Comparison of ENCODE assay signal across 21 mouse cellular contexts in the genomic region with DNA sequence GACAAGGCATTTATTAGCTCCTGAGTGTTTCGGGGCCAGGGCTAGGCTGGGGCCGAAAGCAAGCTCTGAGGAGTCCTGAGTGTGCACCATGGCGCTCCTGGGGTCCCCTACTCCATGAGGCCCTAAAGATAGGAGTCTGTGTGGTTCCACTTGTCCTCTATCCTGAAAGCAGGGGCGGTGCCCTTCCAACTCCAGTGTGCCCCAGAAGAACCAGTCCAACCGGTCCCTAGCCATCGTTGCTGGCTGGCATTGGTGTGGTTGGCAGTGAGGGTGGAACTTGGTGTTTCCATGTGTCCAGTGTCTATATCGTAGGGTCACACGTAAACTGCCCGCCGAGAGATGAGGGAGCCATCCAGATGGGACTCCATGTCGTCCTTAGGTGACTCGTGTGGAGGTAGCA. TPM values are rescaled to one million over a fixed set of nuclear protein-coding genes. Genes with fewer than 3 reads are reported as not detected.
DNase-seq lines count a peak whose midpoint lies in the region; ATAC-seq and TF ChIP-seq lines count a peak whose summit lies in the region.
"Had no signal": no experiment of that assay in that cellular context is flagged by ENCODE, and none has a peak within 500 bp of the region (broad histone marks: within the 10 kb centered on the region; RNA-seq: fewer than 3 reads in every experiment).

No protein-coding gene starts in this region.

- H3K4me3 ChIP-seq in heart, embryonic 13.5 days: no peak overlapping the region
- H3K4me3 ChIP-seq in brown adipose tissue, adult 24 weeks (ENCODE audit: insufficient read depth, low read depth, low read length): no peak overlapping the region
- H3K4me3 ChIP-seq in left cerebral cortex, adult 2 months: no peak overlapping the region
- H3K4me3 ChIP-seq: layer of hippocampus, adult 2 months; limb, embryonic 12.5 days; liver, embryonic 13.5 days; midbrain, embryonic 12.5 days; neural tube, embryonic 13.5 days had no signal

- no peak overlapping the region for H3K9ac ChIP-seq in heart, embryonic 13.5 days
- H3K9ac ChIP-seq: limb, embryonic 12.5 days; liver, embryonic 13.5 days; midbrain, embryonic 12.5 days; neural tube, embryonic 13.5 days had no signal

- intact Hi-C loops in left cerebral cortex, adult 2 months (cut with DNase I): no loop called here

- WGBS in heart, embryonic 13.5 days: 95% methylated on average over 12 of the region's 12 CpGs

- no peak for ATAC-seq in heart, embryonic 13.5 days (ENCODE audit: extremely low read depth, insufficient number of reproducible peaks, low FRiP score, low TSS enrichment)
- ATAC-seq: CD4-positive, CD25-positive, alpha-beta regulatory T cell, adult 4 months; forebrain, embryonic 14.5 days; hindbrain, embryonic 16.5 days had no signal

- DNase-seq in heart, adult 18-20 months: no peak
- DNase-seq in kidney, postnatal 25 days: peak; percentile 47 to 77
- peak; percentile 83 for DNase-seq in lung, postnatal 25 days (ENCODE audit: low spot score)
- DNase-seq in thymus, postnatal 36 days: no peak
- no peak for DNase-seq in left cerebral cortex, adult 2 months (ENCODE audit: extremely low spot score in 1 of 2, low spot score in 2 of 2)
- DNase-seq in spleen, postnatal 10 days (ENCODE audit: low spot score in 2 of 2): no peak
- DNase-seq: cerebellum, postnatal 25 days; heart, postnatal 4 days; liver, embryonic 13.5 days; right cerebral cortex, postnatal 4 days had no signal

- TF ChIP-seq CTCF in left cerebral cortex, adult 2 months (IDR thresholded peaks at IDR 0.05): no peak

- H3K27ac ChIP-seq in heart, embryonic 13.5 days (replicated peaks): 0 out of 2 replicates have a peak overlapping the region, but pooled peaks have one; percentile 9
- H3K27ac ChIP-seq in brown adipose tissue, adult 24 weeks (replicated peaks; ENCODE audit: low read depth, low read length): peak overlapping the region; percentile 36; the same call in 1 of the 2 replicates
- no peak overlapping the region for H3K27ac ChIP-seq in left cerebral cortex, adult 2 months
- H3K27ac ChIP-seq: layer of hippocampus, adult 2 months; limb, embryonic 12.5 days; liver, embryonic 13.5 days; midbrain, embryonic 12.5 days; neural tube, embryonic 13.5 days had no signal

- H3K9me3 ChIP-seq in heart, embryonic 13.5 days: peaks cover 11% of the 10 kb centered on the region
- H3K9me3 ChIP-seq: G1E had no signal

- no peaks in the 10 kb centered on the region for H3K4me1 ChIP-seq in heart, embryonic 13.5 days
- H3K4me1 ChIP-seq in brown adipose tissue, adult 24 weeks (ENCODE audit: control insufficient read depth, insufficient read depth, insufficient read length, low read length): peaks cover 17% of the 10 kb centered on the region
- H3K4me1 ChIP-seq: limb, embryonic 12.5 days; midbrain, embryonic 12.5 days; neural tube, embryonic 13.5 days had no signal

- no peak overlapping the region for H3K4me2 ChIP-seq in heart, embryonic 13.5 days
- H3K4me2 ChIP-seq: heart, embryonic 11.5 days; limb, embryonic 12.5 days; liver, embryonic 13.5 days; midbrain, embryonic 12.5 days; neural tube, embryonic 13.5 days had no signal

- peaks cover 100% of the 10 kb centered on the region for H3K36me3 ChIP-seq in heart, embryonic 13.5 days

- no peaks in the 10 kb centered on the region for H3K27me3 ChIP-seq in heart, embryonic 13.5 days (replicated peaks)
- H3K27me3 ChIP-seq: limb, embryonic 12.5 days; liver, embryonic 13.5 days; midbrain, embryonic 12.5 days; neural tube, embryonic 13.5 days had no signal

RNA-seq across cellular contexts. Expression of a gene that starts 8.9 kb away (rescaled TPM):
- 128 and 146 TPM in 2 replicates for polyA plus RNA-seq in heart, embryonic 13.5 days (2015; fragmentation: Nextera tagmentation; extraction: Ambion mirVana)
- 100 to 1,000 TPM in 1 of 2 experiments, 10 to 100 TPM in 1; 98.9 to 110 TPM for total RNA-seq in heart, adult 18-20 months (2021)
- polyA plus RNA-seq in brown adipose tissue, adult 24 weeks (2012; ENCODE audit: insufficient read depth, insufficient read length, missing spikeins): 64.2 and 86.3 TPM in 2 replicates
- 100 to 1,000 TPM; 117 TPM for total RNA-seq in left cerebral cortex, adult 2 months (2021)

RNA-seq across cellular contexts. Expression of a gene that starts 25.2 kb away (rescaled TPM):
- polyA plus RNA-seq in heart, embryonic 13.5 days (2015; fragmentation: Nextera tagmentation; extraction: Ambion mirVana): 480 and 561 TPM in 2 replicates
- 100 to 1,000 TPM; 270 to 319 TPM for total RNA-seq in heart, adult 18-20 months (2021)
- polyA plus RNA-seq in brown adipose tissue, adult 24 weeks (2012; ENCODE audit: insufficient read depth, insufficient read length, missing spikeins): 777 and 1,675 TPM in 2 replicates
- total RNA-seq in left cerebral cortex, adult 2 months (2021): 1,000 to 10,000 TPM; 1,824 to 1,912 TPM

RNA-seq across cellular contexts. Expression of a gene that starts 26.1 kb away (rescaled TPM):
- 89.3 and 89.4 TPM in 2 replicates for polyA plus RNA-seq in heart, embryonic 13.5 days (2015; fragmentation: Nextera tagmentation; extraction: Ambion mirVana)
- 10 to 100 TPM; 28.5 to 30.0 TPM for total RNA-seq in heart, adult 18-20 months (2021)
- 36.0 and 38.3 TPM in 2 replicates for polyA plus RNA-seq in brown adipose tissue, adult 24 weeks (2012; ENCODE audit: insufficient read depth, insufficient read length, missing spikeins)
- total RNA-seq in left cerebral cortex, adult 2 months (2021): 1 to 10 TPM; 7.9 to 8.2 TPM

RNA-seq across cellular contexts. Expression of a gene that starts 31.7 kb away (rescaled TPM):
- polyA plus RNA-seq in heart, embryonic 13.5 days (2015; fragmentation: Nextera tagmentation; extraction: Ambion mirVana): 8.8 and 13.9 TPM in 2 replicates
- total RNA-seq in heart, adult 18-20 months (2021): 10 to 100 TPM in 1 of 2 experiments, under 1 TPM in 1; 0.57 to 19.5 TPM
- 1,406 and 1,867 TPM in 2 replicates for polyA plus RNA-seq in brown adipose tissue, adult 24 weeks (2012; ENCODE audit: insufficient read depth, insufficient read length, missing spikeins)
- 1 to 10 TPM; 3.5 to 3.7 TPM for total RNA-seq in left cerebral cortex, adult 2 months (2021)
- polyA plus RNA-seq: CD4-positive, CD25-positive, alpha-beta regulatory T cell, adult 4 months had no signal

RNA-seq across cellular contexts. Expression of a gene that starts 42.9 kb away (rescaled TPM):
- polyA plus RNA-seq in heart, embryonic 13.5 days (2015; fragmentation: Nextera tagmentation; extraction: Ambion mirVana): 0.84 and 3.7 TPM in 2 replicates
- not detected for total RNA-seq in heart, adult 18-20 months (2021)
- not detected in 2 replicates for polyA plus RNA-seq in brown adipose tissue, adult 24 weeks (2012; ENCODE audit: insufficient read depth, insufficient read length, missing spikeins)
- total RNA-seq in left cerebral cortex, adult 2 months (2021): not detected
- total RNA-seq: heart, postnatal 4 days; layer of hippocampus, adult 2 months had no signal
- polyA plus RNA-seq: forebrain, embryonic 14.5 days; hindbrain, embryonic 16.5 days; limb, embryonic 12.5 days had no signal

Comparison
In these comparisons a context has a peak if more than half of its experiments do, and no peak if none do; other contexts are left out.
1. DNase-seq: peak in kidney, postnatal 25 days (2 of 2) and lung, postnatal 25 days (single experiment); none in heart, adult 18-20 months (0 of 2), thymus, postnatal 36 days (0 of 2), left cerebral cortex, adult 2 months (0 of 2) and spleen, postnatal 10 days (0 of 2).
2. RNA of a gene that starts 25.2 kb away (total RNA-seq): 1,824 to 1,912 TPM in left cerebral cortex, adult 2 months; 270 to 319 TPM in heart, adult 18-20 months; every median in the first group is over 4 times any median in the second.